Mouse (Mus musculus): ENCODE measurements around the gene Zfhx2. TPM values are rescaled to one million over a fixed set of nuclear protein-coding genes. Genes with fewer than 3 reads are reported as not detected.

Zfhx2 gene
- polyA plus RNA-seq, 1 experiment, result 10.0 TPM

DNA sequence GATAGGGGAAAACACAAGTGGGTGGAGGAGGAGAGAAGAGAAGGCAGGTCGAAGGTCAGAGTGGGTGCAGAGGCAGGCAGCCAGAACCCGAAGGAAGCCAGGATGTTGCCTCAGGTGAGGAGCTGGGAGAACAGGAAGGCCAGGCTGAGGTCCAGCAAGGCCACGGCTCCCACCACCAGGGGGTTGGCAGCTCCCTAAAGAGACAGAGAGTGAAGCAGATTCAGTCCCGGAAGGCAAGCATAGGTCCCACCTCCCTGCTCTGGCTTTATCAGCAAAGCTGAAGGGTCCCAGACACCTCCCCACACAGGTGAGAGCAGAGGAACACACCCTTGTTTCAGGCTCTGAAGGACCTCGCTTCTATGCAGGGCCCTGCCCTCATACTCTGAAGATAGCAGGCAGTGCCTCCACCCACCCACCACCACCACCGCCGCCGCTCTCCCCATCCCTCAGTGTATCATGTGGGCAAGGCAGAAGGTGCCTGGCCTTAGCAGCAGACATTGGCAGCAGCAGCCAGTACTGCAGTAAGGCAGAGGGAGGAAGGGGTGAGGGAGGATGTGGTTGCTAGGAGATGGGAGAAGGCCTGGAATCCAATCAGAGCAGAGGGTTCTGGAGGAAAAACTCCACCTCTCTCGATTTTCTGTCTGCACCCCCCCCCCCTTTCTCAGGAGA is 16.2 kb upstream of the Zfhx2 start:
- Histone ChIP-seq H3K4me3 (replicated peaks) (peak overlapping the region; percentile 9), H3K36me3 (replicated peaks; ENCODE audit: low read length) (peaks cover 19% of the 10 kb centered on the region), H3K27me3 (replicated peaks) (peaks cover 44% of the 10 kb centered on the region), H3K4me1 (peaks cover 63% of the 10 kb centered on the region), H3K9me3 (peaks cover under 1% of the 10 kb centered on the region; the same call in 1 of the 2 replicates)
- no peak for TF ChIP-seq GATA1 (IDR thresholded peaks at IDR 0.05; ENCODE audit: borderline replicate concordance, low read length)
- no peak for TF ChIP-seq FLI1 (IDR thresholded peaks at IDR 0.05; ENCODE audit: low read length)

GRCm38 (mm10) chr14:55106990-55107389 is 14.9 kb upstream of the Zfhx2 start:
- Histone ChIP-seq H3K36me3 (replicated peaks; ENCODE audit: low read length) (peaks cover 32% of the 10 kb centered on the region), H3K27me3 (replicated peaks) (peaks cover 33% of the 10 kb centered on the region), H3K4me3 (replicated peaks) (no peak overlapping the region), H3K9me3 (no peaks in the 10 kb centered on the region), H3K4me1 (peaks cover 67% of the 10 kb centered on the region)
- TF ChIP-seq FLI1 (IDR thresholded peaks at IDR 0.05; ENCODE audit: low read length) (no peak), GATA1 (IDR thresholded peaks at IDR 0.05; ENCODE audit: borderline replicate concordance, low read length) (no peak)

DNA sequence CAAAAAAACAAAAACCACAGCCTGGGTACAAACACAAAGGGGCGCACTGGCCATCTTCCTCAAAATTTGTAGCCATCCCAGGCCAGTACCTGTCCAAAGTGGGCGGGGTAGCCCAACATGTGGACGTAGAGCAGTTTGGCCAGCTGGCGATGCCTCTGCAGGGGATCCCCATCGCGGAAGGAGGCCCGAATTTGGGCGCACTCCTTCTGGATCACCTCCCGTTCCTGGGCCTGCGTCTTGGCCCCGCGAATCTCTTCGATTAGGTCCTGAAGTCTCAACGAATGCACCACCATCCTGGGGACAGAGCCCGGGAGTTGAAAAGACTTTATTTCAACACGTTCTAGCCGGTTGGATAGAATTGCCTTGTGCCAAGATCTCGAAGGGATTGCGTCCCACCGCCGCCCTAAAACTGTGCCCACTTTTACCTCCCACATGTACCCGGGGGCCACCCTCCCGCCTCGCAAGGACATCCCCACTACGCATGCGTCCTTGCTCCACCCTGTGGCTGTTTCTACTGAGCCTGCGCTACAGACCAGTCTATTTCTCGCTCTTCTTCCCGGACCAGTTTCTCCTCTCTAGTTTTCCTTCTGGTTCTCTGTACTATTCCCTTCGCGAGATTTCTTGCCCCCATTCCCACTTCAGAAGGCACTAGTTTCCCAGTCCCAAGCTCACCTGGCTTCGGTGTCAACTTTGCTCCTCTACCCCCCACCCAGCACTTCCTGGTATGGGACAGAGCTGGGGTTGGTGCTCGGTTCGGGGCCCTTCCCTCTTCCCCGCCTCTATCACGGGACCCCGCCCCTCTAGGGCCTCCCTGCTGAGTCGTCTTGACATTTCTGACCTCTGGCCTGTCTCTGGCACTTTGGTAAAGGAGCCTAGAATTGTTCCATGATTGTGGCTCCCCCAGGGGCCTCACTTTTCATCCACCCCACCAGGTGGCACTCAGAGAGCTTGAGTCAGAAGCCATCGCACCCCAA is 14.0 kb upstream of the Zfhx2 start, which contains the start of gene Ap1g2:
Ap1g2 (minus strand) TSS at position 758 of the 974 bp plus-strand sequence.
- TF ChIP-seq FLI1 (IDR thresholded peaks at IDR 0.05; ENCODE audit: low read length), result no peak
- TF ChIP-seq GATA1 (IDR thresholded peaks at IDR 0.05; ENCODE audit: borderline replicate concordance, low read length), result no peak
- Histone ChIP-seq H3K27me3 (replicated peaks) (peaks cover 26% of the 10 kb centered on the region), H3K4me3 (replicated peaks) (peak within 1 kb of the TSS; percentile 95), H3K36me3 (replicated peaks; ENCODE audit: low read length) (peaks cover 41% of the 10 kb centered on the region), H3K9me3 (no peaks in the 10 kb centered on the region), H3K4me1 (peaks cover 73% of the 10 kb centered on the region)

- no peak for TF ChIP-seq FLI1 (IDR thresholded peaks at IDR 0.05; ENCODE audit: low read length)
- no peak for TF ChIP-seq GATA1 (IDR thresholded peaks at IDR 0.05; ENCODE audit: borderline replicate concordance, low read length)
- H3K36me3 ChIP-seq (replicated peaks; ENCODE audit: low read length), result peaks cover 48% of the 10 kb centered on the region
- H3K4me3 ChIP-seq (replicated peaks), result peak overlapping the region; percentile 95
- peaks cover 20% of the 10 kb centered on the region for H3K27me3 ChIP-seq (replicated peaks)
- peaks cover 68% of the 10 kb centered on the region for H3K4me1 ChIP-seq
- no peaks in the 10 kb centered on the region for H3K9me3 ChIP-seq
Measured at GRCm38 (mm10) chr14:55105386-55105785, 13.3 kb upstream of the Zfhx2 start.

GRCm38 (mm10) chr14:55104365-55104764 is 12.2 kb upstream of the Zfhx2 start:
- no peaks in the 10 kb centered on the region for H3K9me3 ChIP-seq
- peaks cover 58% of the 10 kb centered on the region for H3K36me3 ChIP-seq (replicated peaks; ENCODE audit: low read length)
- no peak overlapping the region for H3K4me3 ChIP-seq (replicated peaks)
- TF ChIP-seq GATA1 (IDR thresholded peaks at IDR 0.05; ENCODE audit: borderline replicate concordance, low read length) (no peak), FLI1 (IDR thresholded peaks at IDR 0.05; ENCODE audit: low read length) (no peak)
- peaks cover 58% of the 10 kb centered on the region for H3K4me1 ChIP-seq
- peaks cover 10% of the 10 kb centered on the region for H3K27me3 ChIP-seq (replicated peaks)

DNA sequence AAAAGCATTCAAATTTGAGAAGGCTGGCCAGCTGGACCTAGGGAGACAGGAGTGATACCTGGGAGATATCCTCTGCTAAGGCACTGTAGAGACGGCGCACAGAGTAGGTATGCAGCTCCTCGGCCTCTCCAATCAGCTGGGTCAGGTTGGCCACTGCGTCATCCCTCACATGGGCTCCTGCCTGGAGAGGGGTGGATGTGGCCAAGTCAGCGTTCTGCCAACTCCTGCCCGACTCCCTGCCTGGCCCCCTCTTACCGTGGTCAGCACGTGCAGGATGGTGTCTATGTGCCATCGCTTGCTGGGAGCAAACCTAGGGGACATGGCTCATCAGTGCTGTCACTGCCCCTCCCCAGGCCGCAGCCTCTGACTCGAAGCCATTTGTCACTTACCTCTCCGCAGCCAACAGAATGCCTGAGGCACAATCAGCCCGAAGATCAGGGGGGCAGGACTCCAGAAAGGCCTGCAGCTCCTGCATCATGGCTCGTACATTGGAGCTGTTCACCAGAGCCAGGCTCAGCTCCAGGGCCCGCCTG is 10.2 kb upstream of the Zfhx2 start:
- TF ChIP-seq GATA1 (IDR thresholded peaks at IDR 0.05; ENCODE audit: borderline replicate concordance, low read length) (no peak), FLI1 (IDR thresholded peaks at IDR 0.05; ENCODE audit: low read length) (no peak)
- H3K4me3 ChIP-seq (replicated peaks), result peak overlapping the region; percentile 28
- H3K4me1 ChIP-seq, result peaks cover 53% of the 10 kb centered on the region
- H3K27me3 ChIP-seq (replicated peaks), result no peaks in the 10 kb centered on the region
- H3K36me3 ChIP-seq (replicated peaks; ENCODE audit: low read length), result peaks cover 79% of the 10 kb centered on the region
- no peaks in the 10 kb centered on the region for H3K9me3 ChIP-seq

DNA sequence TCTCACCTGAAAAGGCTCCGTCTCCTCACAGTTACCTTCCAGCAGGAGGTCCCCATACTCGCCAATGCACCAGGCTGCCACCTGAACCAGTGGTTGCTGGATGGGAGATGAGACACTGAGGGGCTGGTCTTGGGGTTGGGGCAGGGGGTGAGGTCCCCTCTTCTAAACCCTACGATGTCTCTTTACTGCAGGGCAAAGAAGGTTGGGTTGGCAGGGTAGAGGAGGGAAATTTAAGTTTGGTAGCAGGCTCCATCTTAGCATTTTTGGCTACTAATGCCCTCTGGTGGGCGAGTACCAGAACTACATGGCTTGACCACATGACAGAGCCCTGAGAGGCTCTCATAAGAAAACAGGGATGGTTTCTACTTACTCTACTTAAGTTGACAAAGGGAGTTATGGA is 9.5 kb upstream of the Zfhx2 start:
- peaks cover 53% of the 10 kb centered on the region for H3K4me1 ChIP-seq
- TF ChIP-seq GATA1 (IDR thresholded peaks at IDR 0.05; ENCODE audit: borderline replicate concordance, low read length) (no peak), FLI1 (IDR thresholded peaks at IDR 0.05; ENCODE audit: low read length) (no peak)
- no peaks in the 10 kb centered on the region for H3K27me3 ChIP-seq (replicated peaks)
- H3K9me3 ChIP-seq, result no peaks in the 10 kb centered on the region
- no peak overlapping the region for H3K4me3 ChIP-seq (replicated peaks)
- H3K36me3 ChIP-seq (replicated peaks; ENCODE audit: low read length), result peaks cover 86% of the 10 kb centered on the region

DNA sequence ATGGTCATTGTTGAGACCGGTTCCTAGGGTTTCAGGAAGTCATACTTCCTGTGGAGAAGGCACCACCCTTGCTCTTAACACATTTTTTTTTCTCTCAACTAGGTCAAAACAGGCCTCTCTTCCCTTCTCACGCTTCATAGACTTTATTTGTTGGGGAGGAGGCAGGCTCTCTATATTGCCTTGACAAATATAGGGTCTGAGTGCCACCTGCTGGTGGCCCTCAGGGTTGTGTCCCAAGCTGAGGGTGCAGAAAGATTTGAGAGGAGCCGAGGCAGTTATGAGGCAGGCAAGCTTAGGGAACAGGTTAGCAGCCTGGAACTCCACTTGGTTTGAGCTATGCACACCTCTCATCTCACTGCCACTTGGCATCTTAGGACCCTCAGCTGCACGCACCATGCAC is 5.9 kb upstream of the Zfhx2 start:
- Histone ChIP-seq H3K9me3 (no peaks in the 10 kb centered on the region), H3K4me3 (replicated peaks) (no peak overlapping the region), H3K27me3 (replicated peaks) (no peaks in the 10 kb centered on the region), H3K36me3 (replicated peaks; ENCODE audit: low read length) (peaks cover 66% of the 10 kb centered on the region), H3K4me1 (peaks cover 62% of the 10 kb centered on the region)
- TF ChIP-seq FLI1 (IDR thresholded peaks at IDR 0.05; ENCODE audit: low read length) (no peak), GATA1 (IDR thresholded peaks at IDR 0.05; ENCODE audit: borderline replicate concordance, low read length) (no peak)

- Histone ChIP-seq H3K9me3 (no peaks in the 10 kb centered on the region), H3K27me3 (replicated peaks) (no peaks in the 10 kb centered on the region), H3K4me3 (replicated peaks) (no peak overlapping the region), H3K36me3 (replicated peaks; ENCODE audit: low read length) (peaks cover 62% of the 10 kb centered on the region), H3K4me1 (peaks cover 62% of the 10 kb centered on the region)
- TF ChIP-seq FLI1 (IDR thresholded peaks at IDR 0.05; ENCODE audit: low read length) (no peak), GATA1 (IDR thresholded peaks at IDR 0.05; ENCODE audit: borderline replicate concordance, low read length) (no peak)
Measured at GRCm38 (mm10) chr14:55097646-55098045, 5.5 kb upstream of the Zfhx2 start.

Data from megakaryocyte, embryonic 14.5 days (primary cell).